Mouse (Mus musculus): ENCODE results near the gene Eps8l3. TPM values are rescaled to one million over a fixed set of nuclear protein-coding genes. Genes with fewer than 3 reads are reported as not detected.

Gene Eps8l3
- polyA plus RNA-seq, 1 experiment from 2014 or later = not detected

- Histone ChIP-seq H3K4me1 (replicated peaks) (no peaks in the 10 kb centered on the region), H3K4me3 (replicated peaks) (no peak overlapping the region), H3K9ac (no peak overlapping the region), H3K36me3 (no peaks in the 10 kb centered on the region), H3K27me3 (0 out of 2 replicates have a peak, but pooled peaks cover 4% of the 10 kb centered on the region), H3K4me2 (no peak overlapping the region), H3K27ac (no peak overlapping the region), H3K9me3 (replicated peaks) (no peaks in the 10 kb centered on the region)
- 68% methylated on average over 7 of the region's 7 CpGs for WGBS (ENCODE audit: insufficient replicate concordance)
- DNase-seq (no peak), ATAC-seq (ENCODE audit: low read depth) (no peak)
Observed at GRCm38 (mm10) chr3:107840855-107841254, 36.2 kb upstream of the Eps8l3 start.

DNA sequence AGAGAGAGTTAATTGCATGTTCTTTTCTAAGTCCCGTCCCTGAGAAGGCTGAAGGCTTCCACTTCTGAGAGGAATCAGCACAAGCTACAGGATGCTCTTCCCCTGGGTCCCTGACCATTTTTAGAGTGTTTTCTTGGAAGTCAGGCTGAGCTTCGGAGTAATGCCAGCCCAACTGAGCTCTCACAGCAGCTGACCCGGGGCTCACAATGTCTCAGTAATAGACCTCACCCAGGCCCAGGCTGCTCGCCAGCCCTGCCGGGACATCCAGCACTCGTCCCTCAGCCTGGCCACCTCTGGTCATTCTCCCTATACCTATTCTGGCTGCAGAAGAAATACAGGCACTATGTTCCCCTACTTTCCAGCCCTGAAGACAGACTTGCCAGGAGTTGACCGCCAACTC is 35.7 kb upstream of the Eps8l3 start:
- H3K27me3 ChIP-seq = 0 out of 2 replicates have a peak, but pooled peaks cover 4% of the 10 kb centered on the region
- DNase-seq (no peak), ATAC-seq (ENCODE audit: low read depth) (no peak)
- H3K9ac ChIP-seq = no peak overlapping the region
- no peaks in the 10 kb centered on the region for H3K4me1 ChIP-seq (replicated peaks)
- H3K9me3 ChIP-seq (replicated peaks) = no peaks in the 10 kb centered on the region
- H3K4me2 ChIP-seq = no peak overlapping the region
- H3K36me3 ChIP-seq = no peaks in the 10 kb centered on the region
- H3K4me3 ChIP-seq (replicated peaks) = no peak overlapping the region
- 71% methylated on average over 7 of the region's 7 CpGs for WGBS (ENCODE audit: insufficient replicate concordance)
- no peak overlapping the region for H3K27ac ChIP-seq

- Histone ChIP-seq H3K27ac (no peak overlapping the region), H3K9ac (no peak overlapping the region), H3K4me3 (replicated peaks) (no peak overlapping the region), H3K27me3 (0 out of 2 replicates have a peak, but pooled peaks cover 4% of the 10 kb centered on the region), H3K9me3 (replicated peaks) (no peaks in the 10 kb centered on the region), H3K4me2 (no peak overlapping the region), H3K36me3 (no peaks in the 10 kb centered on the region), H3K4me1 (replicated peaks) (peaks cover 6% of the 10 kb centered on the region; the same call in 1 of the 2 replicates)
- 59% methylated on average over 3 of the region's 3 CpGs for WGBS (ENCODE audit: insufficient replicate concordance)
- DNase-seq (no peak), ATAC-seq (ENCODE audit: low read depth) (no peak)
Observed at GRCm38 (mm10) chr3:107843406-107843805, 33.6 kb upstream of the Eps8l3 start.

- Histone ChIP-seq H3K36me3 (no peaks in the 10 kb centered on the region), H3K4me2 (no peak overlapping the region), H3K27ac (no peak overlapping the region), H3K9me3 (replicated peaks) (no peaks in the 10 kb centered on the region), H3K4me1 (replicated peaks) (peaks cover 8% of the 10 kb centered on the region), H3K4me3 (replicated peaks) (no peak overlapping the region), H3K9ac (no peak overlapping the region), H3K27me3 (0 out of 2 replicates have a peak, but pooled peaks cover 4% of the 10 kb centered on the region)
- ATAC-seq (ENCODE audit: low read depth) (no peak), DNase-seq (no peak)
- WGBS (ENCODE audit: insufficient replicate concordance) = 73% methylated on average over 3 of the region's 3 CpGs
Observed at GRCm38 (mm10) chr3:107844001-107844400, 33.0 kb upstream of the Eps8l3 start.

DNA sequence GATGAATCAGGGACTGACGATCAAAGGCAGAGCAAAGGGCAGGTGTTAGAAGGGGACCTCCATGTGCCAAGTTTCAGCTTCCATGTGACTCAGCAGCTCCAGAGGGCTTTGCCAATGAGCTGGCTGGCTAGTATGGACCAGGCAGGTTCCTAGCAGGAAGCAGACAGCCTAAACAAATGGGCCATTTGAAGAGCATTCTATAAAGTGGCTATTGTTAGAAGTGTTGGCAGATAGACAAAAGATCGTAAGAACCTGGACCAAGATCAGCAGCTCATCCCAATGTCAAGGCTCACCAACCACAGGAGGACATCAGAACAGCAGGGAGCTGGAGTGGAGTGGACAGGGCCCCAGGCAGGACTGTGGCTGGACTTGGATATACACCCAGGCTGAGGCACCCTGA is 32.5 kb upstream of the Eps8l3 start:
- DNase-seq (no peak), ATAC-seq (ENCODE audit: low read depth) (no peak)
- no peak overlapping the region for H3K4me2 ChIP-seq
- no peak overlapping the region for H3K9ac ChIP-seq
- H3K4me1 ChIP-seq (replicated peaks) = peaks cover 13% of the 10 kb centered on the region
- no peaks in the 10 kb centered on the region for H3K9me3 ChIP-seq (replicated peaks)
- 64% methylated on average over 2 of the region's 2 CpGs for WGBS (ENCODE audit: insufficient replicate concordance)
- no peak overlapping the region for H3K27ac ChIP-seq
- H3K36me3 ChIP-seq = no peaks in the 10 kb centered on the region
- H3K27me3 ChIP-seq = 0 out of 2 replicates have a peak, but pooled peaks cover 4% of the 10 kb centered on the region
- H3K4me3 ChIP-seq (replicated peaks) = no peak overlapping the region

DNA sequence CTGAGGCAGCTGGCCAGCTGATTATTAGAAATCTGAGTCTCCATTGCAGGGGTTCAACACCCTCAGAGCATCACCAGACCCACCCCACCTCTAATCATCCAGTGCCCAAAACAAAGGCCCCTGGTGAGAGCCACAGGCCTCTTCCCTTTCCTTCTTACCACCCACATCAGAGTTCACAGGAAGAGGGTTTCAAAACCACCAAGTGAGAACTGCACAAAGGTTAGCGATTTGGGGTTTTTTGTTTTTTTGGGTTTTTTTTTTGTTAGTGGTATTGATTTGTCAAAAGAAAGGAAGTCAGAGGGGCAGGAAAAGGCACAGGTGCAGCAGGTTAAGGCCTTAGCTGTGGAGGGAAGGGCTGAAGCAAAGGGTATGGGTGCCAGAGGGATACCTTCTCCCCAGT is 30.9 kb upstream of the Eps8l3 start:
- Histone ChIP-seq H3K9ac (no peak overlapping the region), H3K9me3 (replicated peaks) (no peaks in the 10 kb centered on the region), H3K36me3 (no peaks in the 10 kb centered on the region), H3K4me1 (replicated peaks) (peaks cover 25% of the 10 kb centered on the region), H3K27me3 (0 out of 2 replicates have a peak, but pooled peaks cover 4% of the 10 kb centered on the region), H3K4me3 (replicated peaks) (no peak overlapping the region), H3K4me2 (no peak overlapping the region), H3K27ac (no peak overlapping the region)
- 17% methylated on average over 1 of the region's 1 CpGs for WGBS (ENCODE audit: insufficient replicate concordance)
- ATAC-seq (ENCODE audit: low read depth) (no peak), DNase-seq (no peak)

GRCm38 (mm10) chr3:107846835-107847234 is 30.2 kb upstream of the Eps8l3 start:
- no peaks in the 10 kb centered on the region for H3K9me3 ChIP-seq (replicated peaks)
- no peaks in the 10 kb centered on the region for H3K36me3 ChIP-seq
- H3K27me3 ChIP-seq = 0 out of 2 replicates have a peak, but pooled peaks cover 4% of the 10 kb centered on the region
- ATAC-seq (ENCODE audit: low read depth) (no peak), DNase-seq (no peak)
- WGBS (ENCODE audit: insufficient replicate concordance) = 26% methylated on average over 3 of the region's 3 CpGs
- H3K27ac ChIP-seq = no peak overlapping the region
- H3K9ac ChIP-seq = no peak overlapping the region
- H3K4me3 ChIP-seq (replicated peaks) = no peak overlapping the region
- no peak overlapping the region for H3K4me2 ChIP-seq
- H3K4me1 ChIP-seq (replicated peaks) = peaks cover 25% of the 10 kb centered on the region

- no peaks in the 10 kb centered on the region for H3K36me3 ChIP-seq
- 44% methylated on average over 4 of the region's 4 CpGs for WGBS (ENCODE audit: insufficient replicate concordance)
- no peak overlapping the region for H3K4me2 ChIP-seq
- H3K27me3 ChIP-seq = no peaks in the 10 kb centered on the region
- no peak overlapping the region for H3K4me3 ChIP-seq (replicated peaks)
- no peak overlapping the region for H3K9ac ChIP-seq
- ATAC-seq (ENCODE audit: low read depth) (no peak), DNase-seq (no peak)
- H3K27ac ChIP-seq = no peak overlapping the region
- no peaks in the 10 kb centered on the region for H3K9me3 ChIP-seq (replicated peaks)
- peaks cover 25% of the 10 kb centered on the region for H3K4me1 ChIP-seq (replicated peaks)
Observed at GRCm38 (mm10) chr3:107848126-107848525, 28.9 kb upstream of the Eps8l3 start.

DNA sequence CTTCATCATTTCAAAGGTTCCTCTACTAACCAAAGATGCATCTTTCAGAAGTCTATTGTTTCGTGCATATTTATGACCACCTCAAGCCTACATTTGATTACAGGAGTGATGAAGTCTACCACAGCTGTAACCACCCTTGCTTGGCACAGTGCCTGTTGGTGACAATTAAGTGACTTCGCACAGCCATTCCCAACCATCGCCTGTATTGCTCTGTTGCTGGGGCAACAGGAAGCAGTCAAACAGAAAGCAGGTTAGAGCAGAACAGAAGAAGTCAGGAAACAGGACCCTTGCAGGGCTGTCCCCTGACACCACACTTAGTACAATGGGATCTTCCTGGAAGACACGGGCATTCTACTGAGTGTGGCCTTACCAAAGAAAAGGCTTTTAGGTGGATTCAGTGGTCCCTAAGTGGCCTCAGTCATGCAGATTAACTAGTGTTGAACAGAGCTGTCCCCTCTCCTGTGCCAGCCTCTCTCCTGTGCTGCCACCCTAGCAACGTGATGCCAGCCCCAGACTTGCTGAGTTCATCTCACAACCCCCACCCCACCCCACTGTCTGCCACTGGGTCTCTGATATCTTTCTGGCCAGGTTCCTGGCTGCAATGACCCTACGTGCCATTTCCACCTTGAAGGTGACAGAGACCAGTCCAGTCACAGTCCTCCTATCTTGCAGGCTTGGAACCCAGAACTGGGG is 27.9 kb upstream of the Eps8l3 start:
- DNase-seq (no peak), ATAC-seq (ENCODE audit: low read depth) (no peak)
- Histone ChIP-seq H3K27ac (no peak overlapping the region), H3K4me3 (replicated peaks) (no peak overlapping the region), H3K4me1 (replicated peaks) (peaks cover 25% of the 10 kb centered on the region), H3K9me3 (replicated peaks) (no peaks in the 10 kb centered on the region), H3K4me2 (no peak overlapping the region), H3K36me3 (no peaks in the 10 kb centered on the region), H3K27me3 (no peaks in the 10 kb centered on the region), H3K9ac (no peak overlapping the region)
- 42% methylated on average over 6 of the region's 6 CpGs for WGBS (ENCODE audit: insufficient replicate concordance)

DNA sequence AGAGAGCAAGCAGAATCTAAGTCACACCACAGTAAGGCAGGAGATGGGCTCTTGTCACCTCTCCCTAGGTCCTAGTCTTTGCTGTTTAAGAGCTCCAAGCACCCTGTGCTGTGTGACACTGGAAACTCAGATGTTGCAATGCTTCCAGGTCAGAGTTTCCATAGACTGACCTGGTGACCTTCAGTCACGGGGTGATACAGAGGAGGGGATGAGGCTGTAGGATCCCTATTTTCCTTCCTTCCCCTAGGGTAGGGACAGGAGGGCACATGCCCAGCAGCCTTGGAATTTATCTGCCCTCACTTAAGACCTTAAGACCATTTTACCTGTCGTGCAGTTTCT is 27.4 kb upstream of the Eps8l3 start:
- H3K4me1 ChIP-seq (replicated peaks) = peaks cover 25% of the 10 kb centered on the region
- H3K36me3 ChIP-seq = no peaks in the 10 kb centered on the region
- H3K4me3 ChIP-seq (replicated peaks) = no peak overlapping the region
- H3K9me3 ChIP-seq (replicated peaks) = no peaks in the 10 kb centered on the region
- peak; percentile 73 for ATAC-seq (ENCODE audit: low read depth)
- 32% methylated on average over 2 of the region's 2 CpGs for WGBS (ENCODE audit: insufficient replicate concordance)
- no peak overlapping the region for H3K27ac ChIP-seq
- no peak overlapping the region for H3K4me2 ChIP-seq
- DNase-seq = no peak
- H3K27me3 ChIP-seq = no peaks in the 10 kb centered on the region
- H3K9ac ChIP-seq = no peak overlapping the region

DNA sequence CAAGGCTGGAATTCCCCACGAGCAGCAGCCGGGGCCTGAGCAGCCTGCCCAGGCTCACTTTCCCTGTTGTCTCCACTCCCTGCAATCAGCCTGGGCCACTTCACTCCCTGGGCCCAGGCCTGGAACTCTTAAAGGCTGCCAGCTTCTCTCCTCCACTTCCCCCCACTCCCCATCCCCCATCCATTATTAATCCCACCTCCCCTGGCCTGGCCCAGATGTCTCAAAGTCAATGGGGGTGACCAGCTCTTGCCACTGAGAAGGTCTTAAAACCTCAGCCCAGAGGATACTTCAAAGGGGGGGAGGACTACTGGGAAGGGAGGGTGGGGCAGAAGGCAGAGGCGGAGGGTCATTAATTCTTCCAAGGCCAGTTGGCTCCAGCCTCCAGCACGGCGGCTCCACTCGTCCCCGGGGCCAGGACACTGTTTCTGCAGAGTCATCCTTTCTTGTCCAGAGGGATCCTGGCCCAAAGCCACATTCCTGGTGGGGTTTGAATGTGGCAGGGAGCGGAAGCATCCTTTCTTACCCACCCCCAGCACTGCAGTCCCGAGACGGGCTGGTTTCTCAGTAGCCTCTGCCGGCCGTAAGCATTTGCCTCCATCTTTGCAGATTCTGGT is 26.5 kb upstream of the Eps8l3 start:
- 0 out of 2 replicates have a peak, but pooled peaks cover under 1% of the 10 kb centered on the region for H3K27me3 ChIP-seq
- no peak overlapping the region for H3K4me2 ChIP-seq
- no peak overlapping the region for H3K9ac ChIP-seq
- H3K4me1 ChIP-seq (replicated peaks) = peaks cover 25% of the 10 kb centered on the region
- DNase-seq = no peak
- ATAC-seq (ENCODE audit: low read depth) = no peak
- 50% methylated on average over 12 of the region's 12 CpGs for WGBS (ENCODE audit: insufficient replicate concordance)
- H3K4me3 ChIP-seq (replicated peaks) = no peak overlapping the region
- H3K27ac ChIP-seq = no peak overlapping the region
- H3K9me3 ChIP-seq (replicated peaks) = no peaks in the 10 kb centered on the region
- no peaks in the 10 kb centered on the region for H3K36me3 ChIP-seq

DNA sequence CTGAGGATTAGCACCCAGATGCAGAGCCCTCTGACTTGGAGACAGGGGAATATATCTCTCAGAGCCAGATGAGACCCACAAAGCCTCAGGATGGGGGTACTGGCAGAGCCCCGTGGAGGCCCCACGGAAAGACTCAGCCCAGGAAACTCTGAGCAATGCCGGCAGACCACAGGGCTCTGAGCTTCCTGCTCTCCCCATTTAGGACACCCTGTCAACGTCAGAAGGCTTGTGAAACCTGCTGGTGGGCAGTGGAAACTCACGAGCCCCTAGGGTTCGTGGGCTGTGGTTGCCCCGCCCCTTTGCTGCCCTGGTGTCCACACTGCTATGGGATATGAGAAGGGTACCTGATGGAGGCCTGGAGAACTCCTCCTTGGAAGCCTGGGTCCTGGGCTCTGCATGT is 24.2 kb upstream of the Eps8l3 start:
- Histone ChIP-seq H3K9ac (no peak overlapping the region), H3K9me3 (replicated peaks) (no peaks in the 10 kb centered on the region), H3K36me3 (no peaks in the 10 kb centered on the region), H3K27ac (no peak overlapping the region), H3K4me2 (no peak overlapping the region), H3K4me1 (replicated peaks) (peaks cover 19% of the 10 kb centered on the region), H3K27me3 (0 out of 2 replicates have a peak, but pooled peaks cover 4% of the 10 kb centered on the region), H3K4me3 (replicated peaks) (no peak overlapping the region)
- 22% methylated on average over 7 of the region's 7 CpGs for WGBS (ENCODE audit: insufficient replicate concordance)
- DNase-seq = no peak
- no peak for ATAC-seq (ENCODE audit: low read depth)

Measured in liver, embryonic 13.5 days (tissue).